Mouse (Mus musculus) heart, postnatal 25 days (tissue): ENCODE data around the gene Slc39a11. TPM values are rescaled to one million over a fixed set of nuclear protein-coding genes. Genes with fewer than 3 reads are reported as not detected.

ENCODE experiments used
- DNase-seq: peaks from one replicate; pipeline ENCODE4 v3.0.0; 2022; ENCODE audit warnings: low spot score
- intact Hi-C: fragments of 180-260 bp; cut with DNase I; formaldehyde crosslinking; loops from one replicate; pipeline ENCODE4 v1.15.1; 2025
- total RNA-seq, 2 experiments: library from RNA; stranded (reverse); gene quantifications; 2 replicates each; pipeline ENCODE4 v1.2.3; 2021

Gene Slc39a11
- total RNA-seq, 2 experiments from 2014 or later = 2.7 to 3.8 TPM

DNA sequence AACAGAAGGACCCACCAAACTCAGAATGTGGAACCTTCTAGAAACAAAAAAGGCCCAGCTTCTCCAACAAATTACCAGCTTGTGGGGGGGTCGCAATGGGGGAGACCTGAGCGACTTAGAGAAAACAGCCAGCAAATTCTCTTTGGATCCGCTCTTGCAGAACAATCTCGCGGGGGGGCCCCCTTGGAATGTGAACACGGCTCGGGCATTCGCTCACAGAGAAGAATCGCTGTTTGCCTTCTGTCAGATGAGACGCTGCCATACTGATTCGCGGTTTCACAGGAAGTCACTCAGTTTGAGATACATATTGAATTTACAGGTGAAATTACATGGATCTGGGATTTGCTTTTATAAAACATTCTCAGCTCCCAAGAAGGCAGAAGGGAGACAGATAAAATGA lies 91.4 kb downstream of the Slc39a11 start:
- DNase-seq = no peak
- intact Hi-C loops = no loop called here

DNA sequence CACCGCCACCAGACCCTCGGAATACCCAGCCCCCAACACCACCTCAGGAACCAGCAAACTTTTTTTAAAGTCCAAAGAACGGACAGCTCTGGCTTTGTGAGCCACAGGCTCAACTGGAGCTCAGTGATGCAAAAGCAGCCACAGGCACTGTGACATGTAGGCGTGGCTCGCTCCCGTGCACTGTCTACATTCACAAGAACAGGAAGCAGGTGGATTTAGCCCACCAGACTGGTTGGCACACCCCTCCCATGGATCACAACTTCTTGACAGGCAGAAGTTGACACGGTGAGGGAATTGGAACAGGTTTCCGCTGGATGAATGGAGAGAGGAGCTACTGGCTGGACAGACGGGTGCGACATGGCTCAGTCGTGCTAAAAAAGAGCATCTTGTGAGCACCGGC lies 93.7 kb downstream of the Slc39a11 start:
- no peak for DNase-seq
- intact Hi-C loops = no loop called here

- intact Hi-C loops = no loop called here
Measured at GRCm38 (mm10) chr11:113554701-113555360, 95.0 kb downstream of the Slc39a11 start.

GRCm38 (mm10) chr11:113554194-113554593 lies 95.7 kb downstream of the Slc39a11 start:
- intact Hi-C loops = no loop called here
- DNase-seq = no peak

More at GRCm38 (mm10) chr11:113554701-113555360, 95.0 kb downstream of the Slc39a11 start:
- DNase-seq = no peak

- DNase-seq = no peak
- intact Hi-C loops = no loop called here
Measured at GRCm38 (mm10) chr11:113553605-113554004, 96.3 kb downstream of the Slc39a11 start.

GRCm38 (mm10) chr11:113552539-113552938 lies 97.3 kb downstream of the Slc39a11 start:
- intact Hi-C loops = no loop called here

DNA sequence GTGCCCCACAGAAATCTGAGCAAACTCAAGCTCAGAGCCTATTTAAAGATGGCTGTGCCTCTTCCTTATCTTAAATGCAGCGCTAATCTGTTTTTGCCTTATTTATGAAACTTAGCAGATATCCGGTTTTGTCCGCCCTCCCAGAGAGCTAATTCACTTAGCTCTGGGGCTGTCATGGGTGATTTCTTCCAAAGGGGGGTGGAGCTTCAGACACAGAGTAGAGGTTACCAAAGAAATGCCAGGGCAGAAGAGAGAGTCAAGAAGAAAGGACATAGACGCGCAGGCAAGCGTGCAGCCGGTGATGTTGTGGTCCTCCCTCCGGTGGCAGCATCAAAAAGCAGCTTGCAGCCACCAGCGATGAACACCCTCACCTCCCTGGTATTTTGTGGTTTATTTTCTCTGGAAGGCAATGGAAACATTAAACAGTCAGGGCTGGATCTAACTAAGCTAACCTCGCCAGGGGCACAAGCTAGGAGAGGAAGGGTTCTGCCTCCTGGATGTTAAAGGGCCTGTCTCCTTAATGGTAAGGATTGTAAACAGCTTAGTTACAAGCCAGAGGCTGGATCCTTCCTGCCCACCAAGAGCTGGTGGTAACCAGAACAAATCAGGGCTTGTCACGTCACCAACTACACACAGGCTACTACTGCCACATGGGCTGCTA lies 103.5 kb downstream of the Slc39a11 start:
- DNase-seq = no peak

More at GRCm38 (mm10) chr11:113552539-113552938, 97.3 kb downstream of the Slc39a11 start:
- DNase-seq = no peak

DNA sequence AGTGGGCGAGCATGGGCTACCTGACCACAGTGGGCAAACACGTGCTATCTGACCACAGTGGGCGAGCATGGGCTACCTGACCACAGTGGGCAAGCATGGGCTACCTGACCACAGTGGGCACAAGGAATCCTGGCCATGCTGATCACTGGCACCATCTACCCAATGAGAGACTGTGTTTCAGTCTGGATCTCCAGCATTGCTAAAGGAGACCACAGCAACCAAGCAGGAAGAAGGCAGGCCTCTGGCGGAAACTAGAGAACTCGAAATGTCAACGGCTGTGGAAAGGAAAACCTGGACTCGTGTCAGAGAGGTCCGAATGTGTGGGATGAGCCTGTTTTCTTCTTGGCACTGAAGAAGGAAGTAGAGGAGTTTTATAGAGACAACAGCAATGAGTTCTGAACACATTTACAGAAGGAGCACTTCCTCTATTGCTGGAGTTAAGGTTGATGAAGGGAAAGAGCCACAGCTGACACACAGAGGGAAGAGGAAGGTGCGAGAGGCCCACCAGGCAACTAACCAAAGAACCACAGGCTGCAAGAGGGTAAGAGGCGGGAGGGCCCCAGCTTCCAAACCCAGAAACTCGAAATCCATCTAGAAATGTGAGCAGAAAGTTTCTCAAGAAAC lies 105.8 kb downstream of the Slc39a11 start:
- no peak for DNase-seq
- intact Hi-C loops = no loop called here

More for the DNA sequence above, 103.5 kb downstream of the Slc39a11 start:
- intact Hi-C loops = no loop called here

DNA sequence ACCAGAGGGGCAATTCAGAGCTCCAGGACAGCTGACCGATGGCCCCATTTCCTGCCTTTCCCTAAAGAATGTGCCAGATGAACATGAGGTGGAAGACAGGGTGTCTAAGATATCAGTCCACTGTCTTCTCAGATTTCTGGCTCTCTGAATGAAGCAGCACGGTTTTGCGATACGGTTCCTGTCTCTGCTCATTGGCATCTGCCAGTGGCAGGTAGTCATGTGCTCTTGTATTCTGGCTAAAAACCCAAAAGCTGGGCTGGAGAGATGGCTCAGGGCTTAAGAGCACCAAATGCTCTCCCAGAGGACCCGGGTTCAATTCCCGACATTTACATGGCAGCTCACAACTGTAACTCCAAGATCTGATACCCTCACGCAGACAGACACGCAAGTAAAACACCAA lies 108.8 kb downstream of the Slc39a11 start:
- intact Hi-C loops = no loop called here
- no peak for DNase-seq

- peak; percentile 7 for DNase-seq
- intact Hi-C loops = no loop called here
Measured at GRCm38 (mm10) chr11:113539502-113540209, 110.2 kb downstream of the Slc39a11 start.

GRCm38 (mm10) chr11:113539079-113539478 lies 110.8 kb downstream of the Slc39a11 start:
- intact Hi-C loops = no loop called here
- no peak for DNase-seq

GRCm38 (mm10) chr11:113538406-113538917 lies 111.4 kb downstream of the Slc39a11 start:
- intact Hi-C loops = no loop called here
- DNase-seq = no peak

- intact Hi-C loops = no loop called here
Measured at GRCm38 (mm10) chr11:113537715-113538114, 112.2 kb downstream of the Slc39a11 start.

DNA sequence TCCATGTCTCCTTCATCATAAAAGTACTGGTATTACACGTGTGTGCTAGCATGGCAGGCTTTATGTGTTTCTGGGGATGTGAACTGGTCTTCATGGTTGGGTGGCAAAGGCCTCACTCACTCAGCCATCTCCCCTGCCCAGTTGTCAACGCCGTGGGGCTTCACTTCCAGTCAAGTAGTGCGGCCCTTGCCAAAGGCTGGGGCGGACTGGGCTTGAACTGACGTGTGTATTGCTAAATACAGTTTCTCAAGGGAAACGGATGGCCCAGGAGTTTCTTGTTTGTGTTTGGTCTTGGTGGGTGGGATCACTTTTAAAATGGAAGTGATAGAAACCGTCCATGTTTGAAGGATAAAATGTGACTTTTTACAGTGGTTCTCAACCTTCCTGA lies 112.7 kb downstream of the Slc39a11 start:
- intact Hi-C loops = no loop called here
- no peak for DNase-seq

More at GRCm38 (mm10) chr11:113537715-113538114, 112.2 kb downstream of the Slc39a11 start:
- no peak for DNase-seq

GRCm38 (mm10) chr11:113536308-113537198 lies 113.3 kb downstream of the Slc39a11 start:
- intact Hi-C loops = no loop called here
- no peak for DNase-seq

DNA sequence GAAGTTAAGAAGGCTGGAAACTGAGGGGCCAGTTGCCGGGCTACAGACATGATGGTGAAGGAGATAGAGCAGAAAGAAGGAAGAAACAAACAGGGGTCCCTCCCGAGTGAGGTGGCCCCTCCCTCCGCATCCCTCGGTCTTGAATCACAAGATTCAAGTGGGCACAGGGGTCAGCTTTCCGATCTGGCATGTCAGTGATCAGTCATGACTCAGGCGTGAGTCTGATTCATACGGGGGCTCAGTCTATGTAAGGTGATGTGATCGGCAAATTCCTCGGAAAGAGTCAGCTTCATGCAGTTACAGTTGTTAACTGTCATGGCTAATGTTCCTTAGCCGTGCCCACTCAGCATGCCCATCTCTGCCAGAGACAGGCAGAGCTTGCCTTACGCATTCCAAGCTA lies 115.5 kb downstream of the Slc39a11 start:
- DNase-seq = no peak
- intact Hi-C loops = no loop called here

DNA sequence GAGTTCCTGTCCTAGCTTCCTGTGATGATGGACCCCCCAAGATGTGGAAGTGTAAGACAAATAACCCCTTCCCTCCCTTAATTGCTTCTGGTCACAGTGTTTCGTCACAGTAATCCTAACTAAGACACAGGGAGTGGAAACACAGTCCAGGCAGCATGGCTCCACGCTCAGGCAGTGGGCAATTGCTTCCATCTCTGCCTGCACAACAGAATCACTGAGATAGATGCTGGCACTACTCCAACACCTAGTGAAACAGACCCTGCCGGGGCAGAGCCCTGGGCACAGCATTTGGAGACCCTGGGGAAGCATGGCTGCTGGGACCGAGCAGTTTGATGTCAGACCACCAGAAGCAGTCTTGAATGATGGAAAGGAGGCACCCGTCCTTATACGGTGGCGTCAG lies 115.9 kb downstream of the Slc39a11 start:
- intact Hi-C loops = no loop called here
- no peak for DNase-seq

- no peak for DNase-seq
- intact Hi-C loops = no loop called here
Measured at GRCm38 (mm10) chr11:113528391-113528790, 121.5 kb downstream of the Slc39a11 start.

DNA sequence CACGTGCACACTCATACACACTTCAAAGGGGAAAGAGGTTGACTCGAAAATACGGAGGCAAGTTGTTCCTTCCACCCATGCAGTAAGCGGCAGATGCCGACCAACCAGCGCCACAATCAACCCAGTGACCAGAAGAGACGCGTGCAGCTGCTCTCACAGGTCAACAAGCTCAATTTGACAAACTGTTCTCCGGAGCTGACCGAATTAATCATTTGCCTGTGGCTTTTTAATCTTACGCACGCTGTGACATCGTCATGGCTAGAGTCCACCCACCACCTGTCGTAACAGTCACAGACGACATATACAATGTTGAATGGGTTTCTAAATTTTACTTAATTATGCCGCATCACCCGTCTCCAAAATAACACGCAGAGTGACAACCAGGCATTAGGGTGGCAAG lies 124.1 kb downstream of the Slc39a11 start:
- intact Hi-C loops = no loop called here
- no peak for DNase-seq
